Mouse (Mus musculus): ENCODE results near the gene Etfbkmt.
"Not testable (repeated sequence)": the region's sequence is repeated elsewhere in the genome, so short reads cannot be mapped to it uniquely, and the experiment has no call there.

The Etfbkmt gene

GRCm38 (mm10) chr6:149187371-149187770 is 47.7 kb downstream of the Etfbkmt start:
- no peak for DNase-seq (ENCODE audit: low spot score)

- peak; percentile 100 for DNase-seq (ENCODE audit: low spot score)
Measured at GRCm38 (mm10) chr6:149188041-149188924, 48.6 kb downstream of the Etfbkmt start, which contains the start of gene Amn1. Gene Amn1, minus strand, starts transcription at chr6:149188712.

GRCm38 (mm10) chr6:149188925-149189257 is 49.2 kb downstream of the Etfbkmt start:
- no peak for DNase-seq (ENCODE audit: low spot score)

GRCm38 (mm10) chr6:149189340-149189922 is 49.8 kb downstream of the Etfbkmt start:
- no peak for DNase-seq (ENCODE audit: low spot score)

- DNase-seq (ENCODE audit: low spot score), result not testable (repeated sequence)
Measured at GRCm38 (mm10) chr6:149191951-149192350, 52.3 kb downstream of the Etfbkmt start.

- peak; percentile 98 for DNase-seq (ENCODE audit: low spot score)
Measured at GRCm38 (mm10) chr6:149193276-149193905, 53.7 kb downstream of the Etfbkmt start.

GRCm38 (mm10) chr6:149197116-149197515 is 57.5 kb downstream of the Etfbkmt start:
- peak; percentile 59 for DNase-seq (ENCODE audit: low spot score)

- DNase-seq (ENCODE audit: low spot score), result no peak
Measured at GRCm38 (mm10) chr6:149198572-149198971, 58.9 kb downstream of the Etfbkmt start.
